In the genomic region with DNA sequence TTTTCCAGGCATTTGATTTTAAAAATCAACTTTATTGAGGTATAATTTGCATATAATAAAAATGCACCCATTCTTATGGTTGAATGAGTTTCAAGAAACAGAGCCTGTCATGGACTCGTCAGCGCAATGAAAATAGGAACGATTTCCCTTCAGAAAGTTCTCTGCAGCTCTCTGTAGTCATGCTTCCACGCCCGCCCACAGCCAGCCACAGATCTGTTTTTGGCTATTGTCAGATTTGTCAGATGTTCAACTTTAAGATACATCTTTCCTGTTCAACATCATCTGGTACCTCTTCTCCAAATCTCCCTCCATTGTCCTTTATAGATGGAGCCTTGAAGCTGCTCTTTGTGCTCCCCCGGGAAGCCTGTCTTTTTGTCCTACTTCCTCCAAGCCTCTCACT, we compare ENCODE assay signal across 16 mouse cellular contexts.
DNase-seq lines count a peak whose midpoint lies in the region.
"Had no signal": no experiment of that assay in that cellular context is flagged by ENCODE, and none has a peak within 500 bp of the region (broad histone marks: within the 10 kb centered on the region; RNA-seq: fewer than 3 reads in every experiment).

No protein-coding gene starts in this region.

- DNase-seq in heart, adult 11 months = peak; percentile 24
- no peak for DNase-seq in heart, adult 18-20 months
- peak; percentile 77 for DNase-seq in brain, adult 2 months (ENCODE audit: low read depth, low spot score)
- peak; percentile 12 to 63 for DNase-seq in left cerebral cortex, adult 8-10 months (ENCODE audit: low spot score in 2 of 2)
- peak; percentile 16 for DNase-seq in right cerebral cortex, postnatal 14 days
- no peak for DNase-seq in c-Kit-positive CD71-positive TER-119-positive erythroid progenitor cells, embryonic 14.5 days (ENCODE audit: low spot score)
- no peak for DNase-seq in testis, postnatal 10 days (ENCODE audit: low spot score)
- no peak for DNase-seq in urinary bladder, postnatal 36 days (ENCODE audit: low spot score in 2 of 2)
- DNase-seq: adrenal gland, adult 2 months; cerebellum, adult 9-11 months; gastrocnemius, adult 2 months; heart, postnatal 36 days; kidney, postnatal 4 days; lung, embryonic 14.5 days; lung, postnatal 4 days; retina, postnatal 1 day had no signal

Comparison
In these comparisons a context has a peak if more than half of its experiments do, and no peak if none do; other contexts are left out.
1. DNase-seq: peak in heart, adult 11 months (single experiment), brain, adult 2 months (single experiment), left cerebral cortex, adult 8-10 months (2 of 2) and right cerebral cortex, postnatal 14 days (single experiment); none in heart, adult 18-20 months (0 of 2), c-Kit-positive CD71-positive TER-119-positive erythroid progenitor cells, embryonic 14.5 days (single experiment), testis, postnatal 10 days (single experiment) and urinary bladder, postnatal 36 days (0 of 2).